Mouse (Mus musculus): ENCODE data around the gene Ggt1. TPM values are rescaled to one million over a fixed set of nuclear protein-coding genes. Genes with fewer than 3 reads are reported as not detected.

Gene Ggt1
- total and polyA plus RNA-seq, 3 experiments, result not detected

- ATAC-seq (ENCODE audit: extremely low read depth, insufficient number of reproducible peaks, low FRiP score, poor library complexity, severe bottlenecking) (no peak), DNase-seq (ENCODE audit: low spot score) (no peak)
- Histone ChIP-seq H3K36me3 (replicated peaks) (no peaks in the 10 kb centered on the region), H3K4me3 (ENCODE audit: low read depth, low read length) (no peak overlapping the region), H3K4me1 (ENCODE audit: insufficient read depth, low read depth, low read length) (peaks cover 12% of the 10 kb centered on the region), H3K27me3 (ENCODE audit: insufficient read depth, low read length) (peaks cover 13% of the 10 kb centered on the region), H3K9me3 (replicated peaks) (no peaks in the 10 kb centered on the region)
- no peak for TF ChIP-seq TAL1 (conservative IDR thresholded peaks at IDR 0.05; ENCODE audit: low read depth, low read length)
- TF ChIP-seq CTCF (IDR thresholded peaks at IDR 0.05; ENCODE audit: low read depth, low read length), result no peak
- no peak for TF ChIP-seq GATA2 (IDR thresholded peaks at IDR 0.05; ENCODE audit: borderline replicate concordance, low read depth, low read length)
- TF ChIP-seq POLR2AphosphoS5 (IDR thresholded peaks at IDR 0.05; ENCODE audit: insufficient replicate concordance, low read depth, low read length), result no peak
- TF ChIP-seq GATA1 (IDR thresholded peaks at IDR 0.05; ENCODE audit: borderline replicate concordance, low read length), result no peak
These were observed 31.2 kb downstream of the Ggt1 start for GRCm38 (mm10) chr10:75592585-75592984.

GRCm38 (mm10) chr10:75595981-75596380, 34.6 kb downstream of the Ggt1 start:
- Histone ChIP-seq H3K36me3 (replicated peaks) (no peaks in the 10 kb centered on the region), H3K27me3 (ENCODE audit: insufficient read depth, low read length) (no peaks in the 10 kb centered on the region; the same call in 1 of the 2 replicates), H3K4me3 (ENCODE audit: low read depth, low read length) (no peak overlapping the region), H3K4me1 (ENCODE audit: insufficient read depth, low read depth, low read length) (peaks cover 12% of the 10 kb centered on the region), H3K9me3 (replicated peaks) (peaks cover 5% of the 10 kb centered on the region; the same call in 1 of the 2 replicates)
- DNase-seq (ENCODE audit: low spot score) (no peak), ATAC-seq (ENCODE audit: extremely low read depth, insufficient number of reproducible peaks, low FRiP score, poor library complexity, severe bottlenecking) (no peak)
- TF ChIP-seq GATA2 (IDR thresholded peaks at IDR 0.05; ENCODE audit: borderline replicate concordance, low read depth, low read length) (no peak), CTCF (IDR thresholded peaks at IDR 0.05; ENCODE audit: low read depth, low read length) (no peak), POLR2AphosphoS5 (IDR thresholded peaks at IDR 0.05; ENCODE audit: insufficient replicate concordance, low read depth, low read length) (no peak), GATA1 (IDR thresholded peaks at IDR 0.05; ENCODE audit: borderline replicate concordance, low read length) (no peak), TAL1 (conservative IDR thresholded peaks at IDR 0.05; ENCODE audit: low read depth, low read length) (no peak)

GRCm38 (mm10) chr10:75600189-75600730, 38.9 kb downstream of the Ggt1 start:
- Histone ChIP-seq H3K27me3 (ENCODE audit: insufficient read depth, low read length) (peaks cover 9% of the 10 kb centered on the region), H3K9me3 (replicated peaks) (peaks cover 5% of the 10 kb centered on the region; the same call in 1 of the 2 replicates), H3K4me3 (ENCODE audit: low read depth, low read length) (no peak overlapping the region), H3K36me3 (replicated peaks) (no peaks in the 10 kb centered on the region), H3K4me1 (ENCODE audit: insufficient read depth, low read depth, low read length) (no peaks in the 10 kb centered on the region)
- no peak for TF ChIP-seq TAL1 (conservative IDR thresholded peaks at IDR 0.05; ENCODE audit: low read depth, low read length)
- no peak for TF ChIP-seq CTCF (IDR thresholded peaks at IDR 0.05; ENCODE audit: low read depth, low read length)
- no peak for TF ChIP-seq GATA2 (IDR thresholded peaks at IDR 0.05; ENCODE audit: borderline replicate concordance, low read depth, low read length)
- no peak for TF ChIP-seq POLR2AphosphoS5 (IDR thresholded peaks at IDR 0.05; ENCODE audit: insufficient replicate concordance, low read depth, low read length)
- TF ChIP-seq GATA1 (IDR thresholded peaks at IDR 0.05; ENCODE audit: borderline replicate concordance, low read length), result no peak
- DNase-seq (ENCODE audit: low spot score) (no peak), ATAC-seq (ENCODE audit: extremely low read depth, insufficient number of reproducible peaks, low FRiP score, poor library complexity, severe bottlenecking) (no peak)

- no peak for DNase-seq (ENCODE audit: low spot score)
- no peaks in the 10 kb centered on the region for H3K36me3 ChIP-seq (replicated peaks)
These were observed 43.9 kb downstream of the Ggt1 start for GRCm38 (mm10) chr10:75605162-75605846.

GRCm38 (mm10) chr10:75607253-75607652, 45.8 kb downstream of the Ggt1 start:
- TF ChIP-seq TAL1 (conservative IDR thresholded peaks at IDR 0.05; ENCODE audit: low read depth, low read length) (no peak), POLR2AphosphoS5 (IDR thresholded peaks at IDR 0.05; ENCODE audit: insufficient replicate concordance, low read depth, low read length) (no peak)
- DNase-seq (ENCODE audit: low spot score) (no peak), ATAC-seq (ENCODE audit: extremely low read depth, insufficient number of reproducible peaks, low FRiP score, poor library complexity, severe bottlenecking) (no peak)
- Histone ChIP-seq H3K27me3 (ENCODE audit: insufficient read depth, low read length) (peaks cover 13% of the 10 kb centered on the region), H3K36me3 (replicated peaks) (no peaks in the 10 kb centered on the region), H3K4me1 (ENCODE audit: insufficient read depth, low read depth, low read length) (no peaks in the 10 kb centered on the region), H3K9me3 (replicated peaks) (no peaks in the 10 kb centered on the region), H3K4me3 (ENCODE audit: low read depth, low read length) (no peak overlapping the region)

More at GRCm38 (mm10) chr10:75605162-75605846, 43.9 kb downstream of the Ggt1 start:
- H3K9me3 ChIP-seq (replicated peaks), result no peaks in the 10 kb centered on the region
- H3K4me1 ChIP-seq (ENCODE audit: insufficient read depth, low read depth, low read length), result no peaks in the 10 kb centered on the region
- TF ChIP-seq CTCF (IDR thresholded peaks at IDR 0.05; ENCODE audit: low read depth, low read length), result peak; percentile 62; the same call in 1 of the 2 replicates
- TF ChIP-seq GATA1 (IDR thresholded peaks at IDR 0.05; ENCODE audit: borderline replicate concordance, low read length), result no peak
- TF ChIP-seq POLR2AphosphoS5 (IDR thresholded peaks at IDR 0.05; ENCODE audit: insufficient replicate concordance, low read depth, low read length), result no peak
- no peak for TF ChIP-seq GATA2 (IDR thresholded peaks at IDR 0.05; ENCODE audit: borderline replicate concordance, low read depth, low read length)
- TF ChIP-seq TAL1 (conservative IDR thresholded peaks at IDR 0.05; ENCODE audit: low read depth, low read length), result no peak
- H3K27me3 ChIP-seq (ENCODE audit: insufficient read depth, low read length), result peaks cover 13% of the 10 kb centered on the region
- no peak for ATAC-seq (ENCODE audit: extremely low read depth, insufficient number of reproducible peaks, low FRiP score, poor library complexity, severe bottlenecking)
- no peak overlapping the region for H3K4me3 ChIP-seq (ENCODE audit: low read depth, low read length)

GRCm38 (mm10) chr10:75608975-75609374, 47.6 kb downstream of the Ggt1 start:
- H3K4me1 ChIP-seq (ENCODE audit: insufficient read depth, low read depth, low read length), result no peaks in the 10 kb centered on the region
- no peak overlapping the region for H3K4me3 ChIP-seq (ENCODE audit: low read depth, low read length)
- H3K27me3 ChIP-seq (ENCODE audit: insufficient read depth, low read length), result peaks cover 10% of the 10 kb centered on the region
- H3K9me3 ChIP-seq (replicated peaks), result no peaks in the 10 kb centered on the region
- H3K36me3 ChIP-seq (replicated peaks), result no peaks in the 10 kb centered on the region
- ATAC-seq (ENCODE audit: extremely low read depth, insufficient number of reproducible peaks, low FRiP score, poor library complexity, severe bottlenecking) (no peak), DNase-seq (ENCODE audit: low spot score) (no peak)
- TF ChIP-seq GATA2 (IDR thresholded peaks at IDR 0.05; ENCODE audit: borderline replicate concordance, low read depth, low read length), result no peak
- TF ChIP-seq GATA1 (IDR thresholded peaks at IDR 0.05; ENCODE audit: borderline replicate concordance, low read length), result no peak
- TF ChIP-seq POLR2AphosphoS5 (IDR thresholded peaks at IDR 0.05; ENCODE audit: insufficient replicate concordance, low read depth, low read length), result no peak
- TF ChIP-seq TAL1 (conservative IDR thresholded peaks at IDR 0.05; ENCODE audit: low read depth, low read length), result no peak
- TF ChIP-seq CTCF (IDR thresholded peaks at IDR 0.05; ENCODE audit: low read depth, low read length), result no peak

All from G1E (cell line).